ENCODE assay signal across 29 mouse cellular contexts in the genomic region with DNA sequence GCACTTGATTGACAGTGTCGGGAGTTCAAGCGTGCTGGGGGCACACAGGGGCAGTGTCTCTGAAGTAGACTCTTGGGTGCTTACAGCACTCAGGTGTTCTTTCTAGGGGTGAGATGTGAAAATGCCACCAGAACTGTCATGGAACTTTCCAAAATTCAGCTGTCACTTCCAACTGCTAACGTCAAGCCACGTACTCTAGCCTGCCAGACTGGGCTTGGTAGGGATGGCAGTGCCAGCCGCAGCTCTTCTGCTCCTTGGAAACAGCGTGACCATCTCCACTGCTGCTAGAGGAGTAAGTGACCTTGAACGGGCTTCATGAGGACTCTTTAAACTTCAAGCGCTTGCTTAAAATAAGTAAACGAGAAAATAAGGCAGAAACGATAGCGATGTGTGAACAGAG. TPM values are rescaled to one million over a fixed set of nuclear protein-coding genes. Genes with fewer than 3 reads are reported as not detected.
DNase-seq lines count a peak whose midpoint lies in the region; ATAC-seq and TF ChIP-seq lines count a peak whose summit lies in the region.
"Had no signal": no experiment of that assay in that cellular context is flagged by ENCODE, and none has a peak within 500 bp of the region (broad histone marks: within the 10 kb centered on the region; RNA-seq: fewer than 3 reads in every experiment).

No protein-coding gene starts in this region.

- H3K27me3 ChIP-seq in heart, embryonic 12.5 days (replicated peaks): no peaks in the 10 kb centered on the region
- no peaks in the 10 kb centered on the region for H3K27me3 ChIP-seq in lung, embryonic 15.5 days
- H3K27me3 ChIP-seq in lung, postnatal 0 days (replicated peaks; ENCODE audit: insufficient read depth, low read length): no peaks in the 10 kb centered on the region
- no peaks in the 10 kb centered on the region for H3K27me3 ChIP-seq in intestine, embryonic 16.5 days (replicated peaks; ENCODE audit: control insufficient read depth, insufficient read depth, low read length)
- H3K27me3 ChIP-seq: embryonic facial prominence, embryonic 13.5 days; forebrain, embryonic 15.5 days; hindbrain, embryonic 13.5 days; limb, embryonic 15.5 days; midbrain, embryonic 12.5 days; neural tube, embryonic 13.5 days had no signal

- peak; percentile 54 to 76 for DNase-seq in heart, adult 18-20 months
- DNase-seq in lung, postnatal 14 days: no peak
- peak; percentile 31 to 53 for DNase-seq in heart, postnatal 10 days
- no peak for DNase-seq in lung, postnatal 0 days (ENCODE audit: low spot score)
- no peak for DNase-seq in gastrocnemius, postnatal 25 days
- DNase-seq: adrenal gland, adult 8-10 months; cerebellum, adult 9-10 months; gastrocnemius, postnatal 36 days; kidney, adult 9 months; kidney, postnatal 10 days; layer of hippocampus, postnatal 36 days; liver, embryonic 13.5 days; spleen, adult 18-20 months; thymus, adult 2 months; thymus, postnatal 36 days had no signal

- H3K36me3 ChIP-seq in heart, embryonic 12.5 days: no peaks in the 10 kb centered on the region
- H3K36me3 ChIP-seq in lung, embryonic 15.5 days: no peaks in the 10 kb centered on the region
- H3K36me3 ChIP-seq in lung, postnatal 0 days (ENCODE audit: insufficient read depth, low read length): no peaks in the 10 kb centered on the region
- H3K36me3 ChIP-seq in intestine, embryonic 16.5 days (ENCODE audit: control insufficient read depth, insufficient read depth, low read length): no peaks in the 10 kb centered on the region
- H3K36me3 ChIP-seq: embryonic facial prominence, embryonic 13.5 days; forebrain, embryonic 10.5 days; forebrain, embryonic 15.5 days; G1E; hindbrain, embryonic 13.5 days; limb, embryonic 10.5 days; limb, embryonic 15.5 days; liver, embryonic 13.5 days; midbrain, embryonic 12.5 days; neural tube, embryonic 13.5 days had no signal

- H3K4me3 ChIP-seq in heart, embryonic 12.5 days: no peak overlapping the region
- no peak overlapping the region for H3K4me3 ChIP-seq in lung, embryonic 15.5 days
- H3K4me3 ChIP-seq in lung, postnatal 0 days (ENCODE audit: low read depth, low read length): no peak overlapping the region
- no peak overlapping the region for H3K4me3 ChIP-seq in intestine, embryonic 16.5 days (ENCODE audit: low read length)
- H3K4me3 ChIP-seq: embryonic facial prominence, embryonic 13.5 days; forebrain, embryonic 10.5 days; forebrain, embryonic 15.5 days; hindbrain, embryonic 13.5 days; limb, embryonic 10.5 days; limb, embryonic 15.5 days; liver, embryonic 13.5 days; megakaryocyte, embryonic 14.5 days; midbrain, embryonic 12.5 days; neural tube, embryonic 13.5 days had no signal

- no peak for TF ChIP-seq CTCF in lung, postnatal 0 days (IDR thresholded peaks at IDR 0.05)

- no peak for ATAC-seq in heart, embryonic 12.5 days (ENCODE audit: insufficient number of reproducible peaks, low FRiP score)
- ATAC-seq in lung, embryonic 15.5 days (ENCODE audit: borderline replicate concordance, extremely low read depth, low FRiP score, low TSS enrichment): 0 out of 2 replicates have a peak, but pooled peaks have one; percentile 28
- ATAC-seq in lung, postnatal 0 days: peak; percentile 61
- no peak for ATAC-seq in intestine, embryonic 16.5 days
- ATAC-seq: forebrain, embryonic 15.5 days; intestine, postnatal 0 days had no signal

- H3K4me2 ChIP-seq in heart, embryonic 12.5 days: no peak overlapping the region
- no peak overlapping the region for H3K4me2 ChIP-seq in lung, embryonic 15.5 days
- H3K4me2 ChIP-seq in lung, postnatal 0 days (replicated peaks; ENCODE audit: low read depth, low read length): 0 out of 2 replicates have a peak overlapping the region, but pooled peaks have one; percentile 14
- H3K4me2 ChIP-seq in intestine, embryonic 16.5 days (ENCODE audit: low read depth, low read length): no peak overlapping the region
- H3K4me2 ChIP-seq: embryonic facial prominence, embryonic 13.5 days; forebrain, embryonic 15.5 days; hindbrain, embryonic 13.5 days; limb, embryonic 15.5 days; liver, embryonic 13.5 days; midbrain, embryonic 12.5 days; neural tube, embryonic 13.5 days had no signal

- H3K9me3 ChIP-seq in heart, embryonic 12.5 days (replicated peaks): peaks cover 6% of the 10 kb centered on the region; the same call in 1 of the 2 replicates
- no peaks in the 10 kb centered on the region for H3K9me3 ChIP-seq in lung, embryonic 15.5 days
- H3K9me3 ChIP-seq in lung, postnatal 0 days (ENCODE audit: low read length): no peaks in the 10 kb centered on the region
- no peaks in the 10 kb centered on the region for H3K9me3 ChIP-seq in intestine, embryonic 16.5 days (ENCODE audit: control insufficient read depth, low read length)
- H3K9me3 ChIP-seq: embryonic facial prominence, embryonic 13.5 days; forebrain, embryonic 15.5 days; G1E; hindbrain, embryonic 13.5 days; limb, embryonic 10.5 days; limb, embryonic 15.5 days; liver, embryonic 13.5 days; midbrain, embryonic 12.5 days; neural tube, embryonic 13.5 days had no signal

- no peak overlapping the region for H3K9ac ChIP-seq in heart, embryonic 12.5 days
- no peak overlapping the region for H3K9ac ChIP-seq in lung, embryonic 15.5 days
- H3K9ac ChIP-seq in lung, postnatal 0 days (replicated peaks; ENCODE audit: low read depth): no peak overlapping the region
- H3K9ac ChIP-seq in intestine, embryonic 16.5 days (ENCODE audit: low read depth, low read length): no peak overlapping the region
- H3K9ac ChIP-seq: embryonic facial prominence, embryonic 13.5 days; forebrain, embryonic 15.5 days; hindbrain, embryonic 13.5 days; limb, embryonic 15.5 days; liver, embryonic 13.5 days; midbrain, embryonic 12.5 days; neural tube, embryonic 13.5 days had no signal

- TF ChIP-seq EP300 in lung, postnatal 0 days (IDR thresholded peaks at IDR 0.05): no peak

- H3K27ac ChIP-seq in heart, embryonic 12.5 days (ENCODE audit: poor library complexity, severe bottlenecking): no peak overlapping the region
- peak overlapping the region; percentile 79 for H3K27ac ChIP-seq in lung, embryonic 15.5 days
- H3K27ac ChIP-seq in lung, postnatal 0 days (ENCODE audit: low read length): peak overlapping the region; percentile 60
- H3K27ac ChIP-seq in intestine, embryonic 16.5 days (ENCODE audit: low read length): no peak overlapping the region
- H3K27ac ChIP-seq: embryonic facial prominence, embryonic 13.5 days; forebrain, embryonic 10.5 days; forebrain, embryonic 15.5 days; hindbrain, embryonic 13.5 days; limb, embryonic 10.5 days; limb, embryonic 15.5 days; liver, embryonic 13.5 days; midbrain, embryonic 12.5 days; neural tube, embryonic 13.5 days had no signal

- intact Hi-C loops in heart, postnatal 10 days (cut with DNase I): no loop called here

- peaks cover 9% of the 10 kb centered on the region; the same call in 1 of the 2 replicates for H3K4me1 ChIP-seq in heart, embryonic 12.5 days (replicated peaks)
- no peaks in the 10 kb centered on the region for H3K4me1 ChIP-seq in lung, embryonic 15.5 days
- no peaks in the 10 kb centered on the region; the same call in 1 of the 2 replicates for H3K4me1 ChIP-seq in lung, postnatal 0 days (ENCODE audit: insufficient read depth, low read depth, low read length)
- H3K4me1 ChIP-seq in intestine, embryonic 16.5 days (ENCODE audit: control insufficient read depth, insufficient read depth, low read length): no peaks in the 10 kb centered on the region
- H3K4me1 ChIP-seq: embryonic facial prominence, embryonic 13.5 days; forebrain, embryonic 10.5 days; forebrain, embryonic 15.5 days; hindbrain, embryonic 13.5 days; limb, embryonic 10.5 days; limb, embryonic 15.5 days; liver, embryonic 13.5 days; midbrain, embryonic 12.5 days; neural tube, embryonic 13.5 days had no signal

- WGBS in heart, embryonic 12.5 days: 71% methylated on average over 11 of the region's 11 CpGs
- WGBS in lung, embryonic 15.5 days: 59% methylated on average over 11 of the region's 11 CpGs
- 49% methylated on average over 11 of the region's 11 CpGs for whole genome bisulfite sequencing in lung, postnatal 0 days
- WGBS in intestine, embryonic 16.5 days: 87% methylated on average over 11 of the region's 11 CpGs

RNA-seq across cellular contexts. Expression of gene Max, which starts 10.2 kb away (rescaled TPM):
- total RNA-seq in heart, adult 18-20 months (2021): 10 to 100 TPM; 61.4 to 70.4 TPM
- 8.2 and 8.9 TPM in 2 replicates for polyA plus RNA-seq in heart, embryonic 12.5 days (2016; fragmentation: Nextera tagmentation; extraction: Ambion mirVana)
- polyA plus RNA-seq in lung, embryonic 15.5 days (2015; fragmentation: Nextera tagmentation; extraction: Ambion mirVana): 13.1 and 13.3 TPM in 2 replicates
- 10 to 100 TPM; 43.6 to 61.0 TPM for total RNA-seq in heart, postnatal 10 days (2021)
- 17.5 and 20.9 TPM in 2 replicates for polyA plus RNA-seq in lung, postnatal 0 days (2015; fragmentation: Nextera tagmentation; extraction: Ambion mirVana)
- total RNA-seq in gastrocnemius, postnatal 25 days (2021): 10 to 100 TPM; 24.5 to 26.8 TPM
- polyA plus RNA-seq in intestine, embryonic 16.5 days (2015; fragmentation: Nextera tagmentation; extraction: Ambion mirVana): 14.2 and 15.0 TPM in 2 replicates

Comparison
In these comparisons a context has a peak if more than half of its experiments do, and no peak if none do; other contexts are left out.
1. DNase-seq: peak in heart, adult 18-20 months (2 of 2) and heart, postnatal 10 days (2 of 2); none in lung, postnatal 14 days (single experiment), lung, postnatal 0 days (single experiment) and gastrocnemius, postnatal 25 days (single experiment).
2. ATAC-seq: peak in lung, embryonic 15.5 days (single experiment) and lung, postnatal 0 days (single experiment); none in heart, embryonic 12.5 days (single experiment) and intestine, embryonic 16.5 days (single experiment).
3. H3K27ac ChIP-seq: peak in lung, embryonic 15.5 days (single experiment) and lung, postnatal 0 days (single experiment); none in heart, embryonic 12.5 days (single experiment) and intestine, embryonic 16.5 days (single experiment).